14 mouse cellular contexts compared by ENCODE assay signal in the genomic region with DNA sequence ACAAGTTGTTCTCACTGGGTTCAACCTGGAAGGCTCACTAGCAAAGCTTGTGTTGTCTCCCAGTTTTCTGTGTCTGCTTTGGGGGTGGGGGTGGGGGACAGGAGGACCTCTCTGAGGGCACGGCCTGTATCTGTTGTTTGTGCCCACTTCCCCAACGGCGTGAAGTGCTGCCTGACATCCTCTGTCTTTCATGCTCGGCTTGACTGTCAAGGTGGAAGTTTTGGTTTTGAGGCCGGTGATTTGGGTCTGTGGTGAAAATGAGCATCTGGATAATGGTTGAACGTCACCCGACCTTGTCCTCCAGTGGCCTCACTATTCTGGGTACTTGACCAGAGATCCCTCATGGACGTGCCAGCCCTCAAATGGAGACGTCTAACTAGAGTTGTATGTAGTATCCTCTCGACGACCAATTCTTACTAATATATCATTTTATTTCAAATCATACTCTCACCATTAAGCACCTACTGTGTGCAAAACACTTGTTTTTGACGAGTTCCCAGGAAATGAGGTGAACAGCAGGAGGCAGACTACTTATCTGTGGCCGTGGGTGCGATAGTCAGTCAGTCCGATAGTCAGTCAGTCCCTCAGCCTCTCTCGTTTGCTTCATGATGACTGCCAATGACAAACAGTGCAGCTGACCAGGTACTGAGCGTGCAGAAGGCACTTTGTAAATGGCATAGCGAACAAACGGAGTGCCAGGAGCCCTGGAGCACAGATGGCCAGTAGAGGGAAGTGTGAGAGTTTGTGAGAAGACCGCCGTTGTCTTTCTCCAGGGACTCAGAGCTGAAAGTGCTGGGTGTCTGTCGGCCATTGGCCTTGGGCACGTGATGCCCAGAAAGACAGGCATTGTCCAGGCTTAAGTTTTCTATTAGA. TPM values are rescaled to one million over a fixed set of nuclear protein-coding genes. Genes with fewer than 3 reads are reported as not detected.
DNase-seq lines count a peak whose midpoint lies in the region; TF ChIP-seq lines count a peak whose summit lies in the region.
"Had no signal": no experiment of that assay in that cellular context is flagged by ENCODE, and none has a peak within 500 bp of the region (broad histone marks: within the 10 kb centered on the region; RNA-seq: fewer than 3 reads in every experiment).

No protein-coding gene starts in this region.

- 45% methylated on average over 23 of the region's 23 CpGs for WGBS in spleen, adult 2 months

- peaks cover 12% of the 10 kb centered on the region for H3K36me3 ChIP-seq in spleen, adult 2 months (ENCODE audit: control insufficient read depth, insufficient read depth, low read length)
- H3K36me3 ChIP-seq: hindbrain, embryonic 10.5 days; limb, embryonic 12.5 days had no signal

- TF ChIP-seq CTCF in gastrocnemius, adult 2 months (IDR thresholded peaks at IDR 0.05): peak; percentile 34; the same call in 1 of the 2 replicates
- TF ChIP-seq CTCF in spleen, adult 2 months (IDR thresholded peaks at IDR 0.05; ENCODE audit: extremely low read depth, insufficient read depth, insufficient read length, insufficient replicate concordance): no peak

- intact Hi-C loops in gastrocnemius, adult 2 months (cut with DNase I): loop anchor here (1.0 to 10.0 kb wide), 6 partner anchors 29 to 349 kb away; partner anchors contain the start of gene Calm2
- intact Hi-C loops in gastrocnemius, postnatal 36 days (cut with DNase I): loop anchor here (1.0 to 5.0 kb wide), 3 partner anchors 61 to 214 kb away; partner anchors contain the start of gene Calm2

- H3K27ac ChIP-seq in gastrocnemius, adult 2 months: peak overlapping the region; percentile 88
- peak overlapping the region; percentile 95 for H3K27ac ChIP-seq in spleen, adult 2 months (ENCODE audit: insufficient read depth, low read length)
- H3K27ac ChIP-seq: macrophage had no signal

- no peak overlapping the region for H3K4me3 ChIP-seq in gastrocnemius, adult 2 months
- H3K4me3 ChIP-seq in spleen, adult 2 months (ENCODE audit: extremely low read depth, insufficient read depth, insufficient read length): no peak overlapping the region; the same call in 1 of the 2 replicates
- H3K4me3 ChIP-seq: hindbrain, embryonic 10.5 days; limb, embryonic 12.5 days had no signal

- no peaks in the 10 kb centered on the region for H3K27me3 ChIP-seq in spleen, adult 2 months (ENCODE audit: control insufficient read depth, insufficient read depth, low read length)
- H3K27me3 ChIP-seq: limb, embryonic 12.5 days had no signal

- peaks cover 9% of the 10 kb centered on the region; the same call in 1 of the 2 replicates for H3K4me1 ChIP-seq in spleen, adult 2 months (ENCODE audit: control insufficient read depth, insufficient read depth, insufficient read length)

- peak; percentile 50 for DNase-seq in gastrocnemius, adult 2 months
- no peak for DNase-seq in gastrocnemius, postnatal 36 days
- peak in 1 of 2 experiments; percentile 34 for DNase-seq in spleen, adult 2 months (ENCODE audit: low read depth in 1 of 2, low spot score in 2 of 2)
- DNase-seq in spleen, postnatal 14 days (ENCODE audit: low spot score in 2 of 2): no peak
- peak; percentile 59 to 66 for DNase-seq in cerebellum, postnatal 25 days
- peak; percentile 59 for DNase-seq in skeletal muscle tissue, adult 2 months (ENCODE audit: low read depth, low spot score)
- no peak for DNase-seq in yolk sac, embryonic 10.5 days (ENCODE audit: low spot score)
- DNase-seq in urinary bladder, postnatal 4 days (ENCODE audit: low spot score in 2 of 2): no peak
- DNase-seq: kidney, adult 2 months; layer of hippocampus, adult 9-11 months; thymus, postnatal 4 days had no signal

- TF ChIP-seq POLR2A in spleen, adult 2 months (IDR thresholded peaks at IDR 0.05; ENCODE audit: low read depth, low read length): no peak

RNA-seq across cellular contexts. Expression of gene Ttc7, which starts 33.4 kb away (rescaled TPM):
- total RNA-seq in gastrocnemius, adult 2 months (2021): 10 to 100 TPM in 1 of 2 experiments, 1 to 10 TPM in 1; 8.9 to 15.9 TPM
- 1 to 10 TPM; 6.8 to 8.2 TPM for total RNA-seq in gastrocnemius, postnatal 36 days (2021)
- 88.6 and 234 TPM in 2 replicates for polyA plus RNA-seq in spleen, adult 2 months (2012; rRNA removed)

RNA-seq across cellular contexts. Expression of gene Mcfd2, which starts 50.4 kb away (rescaled TPM):
- 10 to 100 TPM; 23.7 to 29.7 TPM for total RNA-seq in gastrocnemius, adult 2 months (2021)
- 10 to 100 TPM; 19.0 to 21.7 TPM for total RNA-seq in gastrocnemius, postnatal 36 days (2021)
- 38.5 and 47.0 TPM in 2 replicates for polyA plus RNA-seq in spleen, adult 2 months (2012; rRNA removed)

Comparison
In these comparisons a context has a peak if more than half of its experiments do, and no peak if none do; other contexts are left out.
1. DNase-seq: peak in gastrocnemius, adult 2 months (single experiment), cerebellum, postnatal 25 days (2 of 2) and skeletal muscle tissue, adult 2 months (single experiment); none in gastrocnemius, postnatal 36 days (0 of 2), spleen, postnatal 14 days (0 of 2), yolk sac, embryonic 10.5 days (single experiment) and urinary bladder, postnatal 4 days (0 of 2).